Mouse (Mus musculus) forebrain, embryonic 13.5 days (tissue): ENCODE measurements around the gene Mmp14. TPM values are rescaled to one million over a fixed set of nuclear protein-coding genes. Genes with fewer than 3 reads are reported as not detected.
A peak's percentile ranks its signal among the peaks of the same experiment; 100 is the strongest.

ENCODE experiments used
- ATAC-seq: fragments of 200-750 bp; cut with Nextera tagmentation; 2 replicates; pipeline ENCODE4 v1.8.0; 2017
- H3K27ac ChIP-seq: fragments of 300-500 bp; sonication (generic); 2 replicates; pipeline ENCODE4 v1.5.1; 2015; ENCODE audit warnings: inconsistent platforms, mild to moderate bottlenecking, moderate library complexity
- H3K27me3 ChIP-seq: fragments of 300-500 bp; sonication (generic); 2 replicates; pipeline ENCODE4 v1.6.1; 2015; ENCODE audit warnings: mild to moderate bottlenecking, inconsistent platforms
- H3K36me3 ChIP-seq: fragments of 300-500 bp; sonication (generic); 2 replicates; pipeline ENCODE4 v1.6.1; 2015; ENCODE audit warnings: mild to moderate bottlenecking, inconsistent platforms; ENCODE audit not compliant: poor library complexity, severe bottlenecking
- H3K4me1 ChIP-seq: fragments of 300-500 bp; sonication (generic); 2 replicates; pipeline ENCODE4 v1.6.1; 2015; ENCODE audit warnings: inconsistent platforms
- H3K4me2 ChIP-seq: fragments of 300-500 bp; sonication (generic); 2 replicates; pipeline ENCODE4 v1.6.1; 2015; ENCODE audit warnings: inconsistent platforms, mild to moderate bottlenecking, moderate library complexity
- H3K4me3 ChIP-seq: fragments of 300-500 bp; sonication (generic); 2 replicates; pipeline ENCODE4 v1.5.1; 2015; ENCODE audit warnings: mild to moderate bottlenecking, inconsistent platforms
- H3K9ac ChIP-seq: fragments of 300-500 bp; sonication (generic); 2 replicates; pipeline ENCODE4 v1.6.1; 2015; ENCODE audit warnings: mild to moderate bottlenecking, inconsistent platforms
- H3K9me3 ChIP-seq: fragments of 300-500 bp; sonication (generic); replicated peaks from 2 replicates; pipeline ENCODE4 v1.6.1; 2016; ENCODE audit warnings: inconsistent platforms
- WGBS: fragments of 180-500 bp; shearing (Covaris S2); methylation state at CpG from one replicate; pipeline ENCODE4 v1.1.7; 2015; 5-methylcytosine and 5-hydroxymethylcytosine counted together
- polyA plus RNA-seq: library from polyadenylated mRNA; unstranded; fragments of >200 nt; fragmentation: Nextera tagmentation; extraction: Ambion mirVana; gene quantifications from 2 replicates; pipeline ENCODE4 v1.2.1, GENCODE M21; 2015

Gene Mmp14
- polyA plus RNA-seq, 1 experiment from 2014 or later: 54.5 TPM

DNA sequence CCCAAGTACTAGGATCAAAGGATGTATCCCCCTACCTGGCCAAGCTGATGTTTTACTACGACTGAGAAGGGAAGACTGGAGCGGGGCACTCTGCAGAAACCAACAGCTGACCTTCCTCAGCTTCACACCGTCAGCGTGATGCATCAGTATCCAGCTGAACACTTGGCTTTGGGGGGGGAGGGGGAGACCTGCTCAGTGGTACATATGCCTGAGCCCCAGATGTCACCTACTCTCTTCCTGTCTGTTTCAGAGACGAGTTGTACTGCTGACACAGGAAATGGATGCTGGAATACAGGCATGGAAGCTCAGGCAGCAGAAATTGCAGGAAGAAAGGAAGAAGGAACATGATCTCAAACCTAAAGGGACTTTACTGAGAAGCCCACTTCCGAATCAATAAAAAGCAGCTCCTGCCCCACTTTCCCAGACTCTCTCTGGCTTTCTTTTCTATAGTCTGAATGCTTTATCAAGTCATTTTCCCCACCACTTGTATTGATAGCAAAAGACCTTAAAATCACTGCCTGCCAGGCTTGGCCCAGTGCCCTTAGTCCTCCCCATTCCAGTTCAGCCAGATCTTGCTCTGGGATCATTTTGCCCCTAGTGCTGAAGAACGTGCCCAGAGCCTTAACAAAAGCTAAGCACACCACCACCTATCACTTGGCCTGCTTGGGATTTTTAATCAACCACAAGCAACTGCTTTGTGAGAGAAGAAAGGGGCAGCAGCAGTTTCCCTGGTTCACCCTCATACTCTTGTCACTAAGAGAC lies 1.9 kb upstream of the Mmp14 start:
- 66% methylated on average over 7 of the region's 7 CpGs for WGBS
- ATAC-seq: no peak
- Histone ChIP-seq H3K9ac (peak overlapping the region; percentile 86), H3K27me3 (no peaks in the 10 kb centered on the region), H3K4me1 (peaks cover 70% of the 10 kb centered on the region), H3K36me3 (peaks cover 14% of the 10 kb centered on the region), H3K27ac (peak overlapping the region; percentile 92), H3K4me2 (peak overlapping the region; percentile 74), H3K4me3 (peak overlapping the region; percentile 1; the same call in 1 of the 2 replicates), H3K9me3 (no peaks in the 10 kb centered on the region)

DNA sequence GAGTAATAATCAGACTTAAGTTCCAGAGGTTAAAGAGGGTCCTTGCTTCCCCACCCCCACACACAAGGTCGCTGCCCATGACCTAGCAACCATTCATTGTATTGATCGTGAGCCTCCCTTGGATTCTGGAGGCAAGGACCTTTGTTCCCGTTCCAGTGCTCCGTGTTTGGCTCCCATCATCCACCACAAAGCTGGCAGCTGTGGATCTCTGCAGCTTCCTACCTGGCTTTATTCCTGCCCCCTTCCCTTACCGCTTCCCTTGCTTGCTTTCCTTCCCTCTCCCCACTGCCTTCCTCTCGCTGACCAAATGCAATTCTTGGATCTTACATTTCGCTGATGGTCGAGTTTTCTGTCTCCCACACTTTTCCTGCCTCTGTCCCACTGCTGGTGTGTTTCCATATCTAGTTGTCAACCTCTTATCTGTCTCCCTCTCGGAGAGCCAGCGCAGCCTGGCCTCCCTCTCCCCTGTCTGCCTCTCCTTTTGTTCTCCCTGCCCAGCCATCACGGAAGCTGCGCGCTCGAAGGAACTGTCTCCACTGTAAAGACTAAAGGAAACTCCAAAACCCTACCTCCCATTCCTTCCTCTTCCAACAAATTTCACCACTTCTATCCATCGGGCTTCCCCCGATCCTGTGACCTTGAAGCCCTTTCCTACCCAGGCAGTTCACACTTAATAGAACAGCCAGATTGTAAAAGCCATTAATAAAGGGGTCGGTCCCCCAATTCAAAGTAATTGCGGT lies 836 bp upstream of the Mmp14 start:
- Histone ChIP-seq H3K27ac (peak overlapping the region; percentile 92), H3K4me2 (peak overlapping the region; percentile 74), H3K4me1 (peaks cover 73% of the 10 kb centered on the region), H3K4me3 (peak overlapping the region; percentile 55), H3K27me3 (no peaks in the 10 kb centered on the region), H3K9ac (peak overlapping the region; percentile 86), H3K36me3 (peaks cover 19% of the 10 kb centered on the region), H3K9me3 (no peaks in the 10 kb centered on the region)
- ATAC-seq: no peak
- 5% methylated on average over 18 of the region's 18 CpGs for WGBS

DNA sequence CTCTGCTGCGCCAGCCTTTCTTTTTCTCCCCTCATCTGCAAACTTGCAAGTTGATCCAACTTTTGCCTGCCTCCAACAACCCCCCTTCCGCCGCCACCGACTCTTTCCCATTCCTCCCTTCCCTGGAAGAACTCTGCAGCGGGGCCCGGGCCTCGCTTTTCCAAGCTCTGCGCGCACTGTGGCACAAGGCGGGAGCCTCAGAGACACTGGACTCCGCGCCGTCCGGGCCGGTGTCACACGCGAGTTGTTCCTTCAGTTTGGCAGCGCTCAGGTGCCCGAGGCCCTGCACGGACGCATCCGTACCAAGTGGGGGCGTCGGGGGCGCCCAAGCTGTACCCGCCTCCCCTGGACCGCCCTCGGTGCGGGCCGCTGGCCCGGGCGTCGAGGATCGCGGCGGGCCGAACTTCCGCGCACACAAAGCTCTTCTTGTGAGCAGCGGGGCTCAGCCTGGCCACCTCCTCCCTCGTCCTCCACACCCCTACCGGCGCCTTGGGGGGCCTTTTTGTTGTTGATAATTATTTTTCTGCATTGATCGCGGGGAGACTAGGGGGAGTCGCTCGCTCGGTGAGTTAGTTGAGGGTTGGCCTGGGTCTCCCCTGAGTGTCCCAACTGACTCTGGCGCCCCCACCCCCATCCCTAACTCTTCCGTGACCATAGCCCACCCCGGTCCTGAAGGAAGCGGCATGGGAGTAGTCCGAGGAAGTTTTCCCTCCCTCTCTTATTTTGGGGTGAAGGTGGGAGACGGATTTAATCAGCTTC lies 845 bp downstream of the Mmp14 start:
- Histone ChIP-seq H3K4me3 (peak overlapping the region; percentile 55), H3K27me3 (no peaks in the 10 kb centered on the region), H3K36me3 (peaks cover 29% of the 10 kb centered on the region), H3K4me2 (peak overlapping the region; percentile 74), H3K27ac (peak overlapping the region; percentile 92), H3K9ac (peak overlapping the region; percentile 86), H3K4me1 (peaks cover 69% of the 10 kb centered on the region), H3K9me3 (no peaks in the 10 kb centered on the region)
- 3% methylated on average over 54 of the region's 54 CpGs for WGBS
- ATAC-seq: peak; percentile 50

DNA sequence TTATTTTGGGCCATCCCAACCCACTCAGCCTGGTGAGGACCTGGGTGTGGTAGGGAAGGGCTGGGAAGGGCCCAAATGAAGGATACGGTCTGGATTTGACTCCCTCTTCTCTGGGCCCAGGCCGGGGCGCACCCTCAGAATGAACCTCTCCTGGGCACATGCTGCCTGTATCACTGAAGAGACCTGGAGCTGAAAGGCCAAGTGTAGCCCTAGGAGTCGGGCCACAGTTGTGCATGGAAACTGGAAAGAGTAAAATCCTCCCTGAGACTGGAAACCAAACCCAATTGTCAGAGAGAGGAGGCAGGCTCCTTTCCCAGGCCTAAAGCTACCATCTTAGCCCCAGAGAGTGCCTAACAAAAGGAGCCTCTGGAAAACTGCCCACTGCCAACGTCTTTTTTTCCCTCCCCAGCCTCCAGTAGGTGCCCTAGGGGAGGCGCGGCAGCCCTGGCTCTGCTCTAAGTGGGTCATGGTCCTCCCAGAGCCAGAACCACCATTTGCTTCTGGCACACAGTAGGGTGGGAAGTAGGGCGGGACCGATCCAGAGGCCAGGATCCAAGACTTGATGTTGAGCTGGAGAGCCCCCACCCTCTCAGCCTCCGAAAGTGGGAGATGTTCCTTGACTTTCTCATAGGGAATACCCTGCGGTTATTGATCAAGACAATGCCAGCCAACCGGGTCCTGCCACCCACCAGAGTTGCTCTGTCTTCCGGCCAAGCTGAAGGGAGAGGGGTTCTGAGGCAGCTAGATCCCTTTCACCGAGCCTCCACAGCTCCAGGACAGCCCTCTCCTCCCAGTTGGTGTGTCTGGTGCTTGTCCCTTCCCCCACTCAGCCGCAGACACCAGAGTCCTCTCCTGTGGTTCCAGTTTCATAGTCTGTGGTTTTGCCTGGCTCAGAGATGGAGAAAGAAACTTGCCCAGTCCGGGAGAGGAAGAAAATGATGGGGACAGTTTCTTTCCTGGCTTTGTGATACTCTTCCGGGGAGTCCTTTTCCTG lies 1.7 kb downstream of the Mmp14 start:
- 45% methylated on average over 17 of the region's 17 CpGs for WGBS
- peak overlapping the region; percentile 92 for H3K27ac ChIP-seq

DNA sequence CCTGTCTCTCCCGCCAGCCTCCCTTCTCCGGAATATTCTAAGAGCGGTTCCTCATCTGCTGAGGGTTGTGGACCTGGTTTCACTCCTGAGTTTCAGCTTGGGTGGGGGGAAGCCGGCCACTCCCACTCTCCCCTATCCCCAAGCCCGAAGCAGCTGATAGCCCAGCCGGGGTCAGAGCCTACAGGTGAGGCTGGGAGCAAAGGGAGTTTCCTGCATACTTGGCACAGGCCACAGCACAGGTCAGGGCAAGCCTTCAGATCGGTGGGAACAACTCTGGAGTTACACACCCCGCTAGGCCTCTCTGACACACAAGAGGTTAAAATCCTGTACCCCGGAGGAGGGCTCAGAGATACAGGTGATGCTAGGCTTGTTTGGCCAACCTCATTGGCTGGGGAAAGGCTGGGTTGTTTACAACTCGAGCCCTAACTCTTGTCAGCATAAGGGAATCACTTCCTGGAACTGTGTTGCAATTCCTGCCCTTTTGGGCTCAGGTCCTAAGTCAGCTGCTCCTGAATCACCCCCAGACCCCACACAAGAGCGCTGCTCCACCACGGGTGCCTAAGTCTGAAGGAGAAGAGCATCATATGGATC lies 2.6 kb downstream of the Mmp14 start:
- no peak for ATAC-seq
- Histone ChIP-seq H3K4me3 (peak overlapping the region; percentile 55), H3K9ac (peak overlapping the region; percentile 86), H3K27me3 (no peaks in the 10 kb centered on the region), H3K36me3 (peaks cover 37% of the 10 kb centered on the region), H3K4me2 (peak overlapping the region; percentile 74), H3K4me1 (peaks cover 51% of the 10 kb centered on the region), H3K27ac (peak overlapping the region; percentile 92; the same call in 1 of the 2 replicates), H3K9me3 (no peaks in the 10 kb centered on the region)
- 71% methylated on average over 12 of the region's 12 CpGs for WGBS

More for the DNA sequence above, 1.7 kb downstream of the Mmp14 start:
- Histone ChIP-seq H3K9me3 (no peaks in the 10 kb centered on the region), H3K36me3 (peaks cover 35% of the 10 kb centered on the region), H3K9ac (peak overlapping the region; percentile 86), H3K27me3 (no peaks in the 10 kb centered on the region), H3K4me1 (peaks cover 60% of the 10 kb centered on the region), H3K4me3 (peak overlapping the region; percentile 55), H3K4me2 (peak overlapping the region; percentile 74)
- peak; percentile 25 for ATAC-seq

DNA sequence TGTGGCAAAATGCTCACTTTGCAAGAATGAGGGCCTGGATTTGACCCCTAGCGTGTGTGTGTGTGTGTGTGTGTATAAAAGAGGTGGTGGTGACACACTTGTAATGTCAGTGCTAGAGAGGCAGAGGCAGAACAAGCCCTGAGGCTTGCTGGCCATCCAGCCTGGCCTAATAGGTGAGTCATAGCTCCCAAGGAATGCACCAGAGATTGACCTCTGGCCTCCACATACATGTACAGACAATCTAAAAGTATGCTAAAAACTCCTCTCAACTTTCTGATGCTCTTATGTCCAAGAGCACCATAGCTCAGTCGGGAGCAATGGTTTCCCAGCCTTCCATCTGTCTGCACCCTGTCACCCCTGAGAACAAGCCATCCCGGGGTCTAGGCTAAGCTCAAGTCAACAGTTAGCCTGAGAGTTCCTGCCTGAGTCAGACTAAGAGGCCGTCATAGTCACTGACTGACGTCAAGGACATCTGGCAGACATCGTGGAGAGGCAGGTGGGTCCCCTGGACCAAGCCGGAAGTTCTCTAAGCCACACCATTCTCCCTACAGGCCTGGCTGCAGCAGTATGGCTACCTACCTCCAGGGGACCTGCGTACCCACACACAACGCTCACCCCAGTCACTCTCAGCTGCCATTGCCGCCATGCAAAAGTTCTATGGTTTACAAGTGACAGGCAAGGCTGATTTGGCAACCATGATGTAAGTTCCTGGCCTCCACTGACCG lies 3.9 kb downstream of the Mmp14 start:
- Histone ChIP-seq H3K27me3 (no peaks in the 10 kb centered on the region), H3K9me3 (no peaks in the 10 kb centered on the region), H3K4me2 (no peak overlapping the region), H3K4me3 (no peak overlapping the region), H3K4me1 (peaks cover 38% of the 10 kb centered on the region), H3K9ac (no peak overlapping the region), H3K36me3 (peaks cover 43% of the 10 kb centered on the region), H3K27ac (no peak overlapping the region)
- no peak for ATAC-seq
- 93% methylated on average over 11 of the region's 11 CpGs for WGBS

DNA sequence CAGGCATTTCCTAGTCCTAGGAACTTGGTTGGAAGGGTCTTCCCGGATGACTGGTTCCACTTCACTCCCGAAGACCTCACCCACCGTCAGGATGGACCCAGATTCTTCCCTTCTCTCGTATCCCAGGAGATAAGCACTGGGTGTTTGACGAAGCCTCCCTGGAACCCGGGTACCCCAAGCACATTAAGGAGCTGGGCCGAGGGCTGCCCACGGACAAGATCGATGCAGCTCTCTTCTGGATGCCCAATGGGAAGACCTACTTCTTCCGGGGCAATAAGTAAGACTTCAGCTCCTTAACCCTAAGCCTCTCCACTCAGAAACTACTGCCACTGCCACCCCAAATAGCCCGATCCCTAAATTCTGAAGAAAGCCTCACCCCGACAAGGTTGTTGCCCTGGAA lies 7.7 kb downstream of the Mmp14 start:
- Histone ChIP-seq H3K27me3 (no peaks in the 10 kb centered on the region), H3K4me3 (no peak overlapping the region), H3K27ac (no peak overlapping the region), H3K36me3 (peaks cover 57% of the 10 kb centered on the region), H3K4me1 (peaks cover 7% of the 10 kb centered on the region), H3K9ac (no peak overlapping the region), H3K9me3 (no peaks in the 10 kb centered on the region), H3K4me2 (no peak overlapping the region)
- WGBS: 76% methylated on average over 12 of the region's 12 CpGs
- no peak for ATAC-seq

DNA sequence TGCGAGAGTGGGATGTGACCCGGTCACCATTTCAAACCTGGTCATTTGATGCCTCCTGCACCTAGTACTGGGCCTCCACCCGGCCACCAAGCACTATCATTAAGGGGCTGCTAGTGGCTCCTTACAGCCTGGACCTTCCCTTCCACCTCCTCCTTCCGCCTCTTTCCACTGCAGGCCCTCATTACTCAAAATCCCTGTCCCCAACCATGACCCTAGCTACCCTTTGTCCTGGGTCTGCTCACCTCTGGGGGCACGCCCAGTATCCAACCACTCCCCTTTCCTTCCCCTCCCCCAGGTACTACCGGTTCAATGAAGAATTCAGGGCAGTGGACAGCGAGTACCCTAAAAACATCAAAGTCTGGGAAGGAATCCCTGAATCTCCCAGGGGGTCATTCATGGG lies 8.2 kb downstream of the Mmp14 start:
- no peaks in the 10 kb centered on the region for H3K27me3 ChIP-seq
- peaks cover 2% of the 10 kb centered on the region; the same call in 1 of the 2 replicates for H3K4me1 ChIP-seq
- no peak overlapping the region for H3K4me2 ChIP-seq
- no peak overlapping the region for H3K4me3 ChIP-seq
- H3K9ac ChIP-seq: no peak overlapping the region
- 45% methylated on average over 7 of the region's 7 CpGs for WGBS
- H3K9me3 ChIP-seq: no peaks in the 10 kb centered on the region
- peaks cover 57% of the 10 kb centered on the region for H3K36me3 ChIP-seq
- H3K27ac ChIP-seq: no peak overlapping the region
- ATAC-seq: no peak

DNA sequence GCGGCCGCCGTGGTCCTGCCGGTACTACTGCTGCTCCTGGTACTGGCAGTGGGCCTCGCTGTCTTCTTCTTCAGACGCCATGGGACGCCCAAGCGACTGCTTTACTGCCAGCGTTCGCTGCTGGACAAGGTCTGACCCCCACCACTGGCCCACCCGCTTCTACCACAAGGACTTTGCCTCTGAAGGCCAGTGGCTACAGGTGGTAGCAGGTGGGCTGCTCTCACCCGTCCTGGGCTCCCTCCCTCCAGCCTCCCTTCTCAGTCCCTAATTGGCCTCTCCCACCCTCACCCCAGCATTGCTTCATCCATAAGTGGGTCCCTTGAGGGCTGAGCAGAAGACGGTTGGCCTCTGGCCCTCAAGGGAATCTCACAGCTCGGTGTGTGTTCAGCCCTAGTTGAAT lies 9.1 kb downstream of the Mmp14 start:
- H3K27me3 ChIP-seq: no peaks in the 10 kb centered on the region
- WGBS: 95% methylated on average over 14 of the region's 14 CpGs
- H3K27ac ChIP-seq: no peak overlapping the region
- H3K9ac ChIP-seq: no peak overlapping the region
- peaks cover 53% of the 10 kb centered on the region for H3K36me3 ChIP-seq
- no peaks in the 10 kb centered on the region for H3K9me3 ChIP-seq
- no peaks in the 10 kb centered on the region for H3K4me1 ChIP-seq
- H3K4me3 ChIP-seq: no peak overlapping the region
- no peak for ATAC-seq
- no peak overlapping the region for H3K4me2 ChIP-seq

DNA sequence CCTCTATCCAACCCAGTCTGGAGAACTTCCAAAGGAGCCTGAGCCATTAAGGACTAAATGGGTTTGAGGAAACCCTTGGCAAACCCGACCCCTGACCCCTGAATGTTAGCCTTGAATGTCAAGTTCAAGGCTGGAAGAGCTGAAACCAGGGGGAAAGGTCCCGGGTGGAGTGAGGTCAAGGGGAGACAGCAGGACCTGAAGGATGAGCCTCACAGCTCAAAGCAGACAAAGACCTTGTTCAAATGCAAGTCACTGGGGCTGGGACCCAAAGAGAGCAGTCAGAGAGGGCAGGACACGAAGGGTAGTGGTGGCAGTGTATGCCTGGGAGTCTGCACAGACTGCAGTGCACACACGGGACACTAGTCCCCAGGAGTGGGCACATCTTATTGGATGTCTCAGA lies 10.0 kb downstream of the Mmp14 start:
- ATAC-seq: no peak
- WGBS: 79% methylated on average over 4 of the region's 4 CpGs
- H3K4me1 ChIP-seq: no peaks in the 10 kb centered on the region

More for the DNA sequence above, 10.0 kb downstream of the Mmp14 start:
- Histone ChIP-seq H3K27ac (no peak overlapping the region), H3K27me3 (no peaks in the 10 kb centered on the region), H3K4me2 (no peak overlapping the region), H3K9me3 (no peaks in the 10 kb centered on the region), H3K36me3 (peaks cover 45% of the 10 kb centered on the region), H3K4me3 (no peak overlapping the region), H3K9ac (no peak overlapping the region)
